Mouse (Mus musculus): ENCODE measurements around the gene Cd48.
"Not testable (repeated sequence)": the region's sequence is repeated elsewhere in the genome, so short reads cannot be mapped to it uniquely, and the experiment has no call there.

Cd48 gene

DNA sequence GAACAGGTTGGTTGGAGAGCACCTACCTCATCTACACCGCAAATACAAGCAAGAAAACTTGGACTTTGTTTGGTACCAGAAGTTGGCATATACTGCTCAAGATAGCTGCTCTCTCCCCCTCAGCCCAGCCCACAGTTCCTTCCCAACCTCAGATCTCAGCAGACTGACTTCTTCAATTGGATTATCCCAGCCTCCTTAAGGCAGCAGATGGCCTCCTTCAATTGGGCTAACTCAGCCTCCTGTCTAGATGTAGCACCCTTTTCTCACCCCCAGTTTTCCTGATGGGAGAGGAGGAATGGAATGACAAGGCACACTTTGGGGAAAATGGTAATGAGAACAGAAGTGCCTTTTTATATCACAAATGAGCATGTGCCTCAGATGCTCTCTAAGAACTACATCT, 31.9 kb downstream of the Cd48 start:
- DNase-seq = not testable (repeated sequence)

GRCm38 (mm10) chr1:171715434-171715833, 33.6 kb downstream of the Cd48 start:
- no peak for DNase-seq

- DNase-seq = no peak
Measured at GRCm38 (mm10) chr1:171716232-171716631, 34.4 kb downstream of the Cd48 start.

DNA sequence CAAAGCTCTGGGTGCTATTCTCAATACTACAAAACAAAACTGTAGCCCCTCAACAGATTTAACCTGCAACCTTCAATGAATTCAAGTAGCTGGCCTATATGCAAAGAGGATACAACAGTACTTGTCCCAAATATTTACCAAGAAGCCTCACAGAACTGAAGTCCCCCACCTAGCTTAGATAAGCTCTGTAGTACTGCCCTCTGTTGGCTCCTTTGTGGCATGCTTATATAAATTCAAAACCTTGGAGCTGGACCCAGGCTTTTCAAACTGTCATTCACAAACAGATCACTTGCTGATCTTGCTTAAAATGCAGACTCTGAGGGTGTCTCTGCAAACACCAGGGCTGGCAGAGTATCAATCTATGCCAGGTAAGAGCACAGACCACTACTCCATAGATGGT, 49.4 kb downstream of the Cd48 start:
- DNase-seq = no peak

DNA sequence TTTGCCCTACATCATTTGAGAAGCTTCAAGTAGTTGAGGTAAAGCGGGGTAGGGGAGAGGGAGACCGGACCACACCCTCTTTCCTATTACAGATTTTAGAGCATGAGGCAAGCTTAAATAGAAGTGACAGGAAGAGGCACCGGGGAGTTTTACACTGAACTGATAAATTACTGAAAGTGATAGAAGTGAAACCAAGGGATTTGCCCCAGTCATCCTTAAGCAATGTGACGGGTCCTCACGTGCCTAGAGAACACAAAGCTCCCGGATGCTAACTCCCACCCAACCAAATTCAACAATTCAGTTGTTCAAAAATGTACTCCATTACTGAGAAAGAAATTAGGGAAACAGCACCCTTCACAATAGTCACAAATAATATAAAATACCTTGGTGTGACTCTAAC, 53.1 kb downstream of the Cd48 start:
- no peak for DNase-seq

- no peak for DNase-seq
Measured at GRCm38 (mm10) chr1:171748127-171748969, 66.5 kb downstream of the Cd48 start.

All from kidney, postnatal 4 days (tissue).